Mouse (Mus musculus): Measurements from ENCODE around the gene Ms4a5. TPM values are rescaled to one million over a fixed set of nuclear protein-coding genes. Genes with fewer than 3 reads are reported as not detected.

Gene Ms4a5
- not detected in 2 replicates for polyA plus RNA-seq (2015; fragmentation: Nextera tagmentation; extraction: Ambion mirVana)

DNA sequence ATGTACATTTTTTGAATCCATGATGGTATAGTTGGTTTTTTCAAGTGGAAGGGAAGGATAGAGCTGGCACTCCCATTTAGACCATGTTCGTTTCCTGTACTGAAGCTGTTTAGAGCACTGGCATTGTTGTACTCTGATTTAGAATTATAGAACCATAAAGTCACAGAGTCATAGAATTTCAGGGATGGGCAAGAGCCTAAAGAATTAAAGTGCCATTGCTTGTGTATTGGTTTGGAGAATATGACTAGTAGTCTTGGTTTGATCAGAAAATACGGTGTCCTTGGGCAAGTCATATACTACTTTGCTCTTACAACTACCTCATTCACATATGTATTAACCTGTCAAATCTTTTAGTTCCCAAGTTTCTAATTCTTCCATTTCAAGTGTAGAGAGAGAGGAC is at the start of gene Ms4a5:
Gene Ms4a5, minus strand, starts transcription at position 101 of the 400 bp plus-strand sequence.

GRCm38 (mm10) chr19:11314354-11314753 is 30.7 kb upstream of the Ms4a5 start, which contains the start of gene Ms4a14:
TSS of gene Ms4a14 (minus strand) at chr19:11314454.

DNA sequence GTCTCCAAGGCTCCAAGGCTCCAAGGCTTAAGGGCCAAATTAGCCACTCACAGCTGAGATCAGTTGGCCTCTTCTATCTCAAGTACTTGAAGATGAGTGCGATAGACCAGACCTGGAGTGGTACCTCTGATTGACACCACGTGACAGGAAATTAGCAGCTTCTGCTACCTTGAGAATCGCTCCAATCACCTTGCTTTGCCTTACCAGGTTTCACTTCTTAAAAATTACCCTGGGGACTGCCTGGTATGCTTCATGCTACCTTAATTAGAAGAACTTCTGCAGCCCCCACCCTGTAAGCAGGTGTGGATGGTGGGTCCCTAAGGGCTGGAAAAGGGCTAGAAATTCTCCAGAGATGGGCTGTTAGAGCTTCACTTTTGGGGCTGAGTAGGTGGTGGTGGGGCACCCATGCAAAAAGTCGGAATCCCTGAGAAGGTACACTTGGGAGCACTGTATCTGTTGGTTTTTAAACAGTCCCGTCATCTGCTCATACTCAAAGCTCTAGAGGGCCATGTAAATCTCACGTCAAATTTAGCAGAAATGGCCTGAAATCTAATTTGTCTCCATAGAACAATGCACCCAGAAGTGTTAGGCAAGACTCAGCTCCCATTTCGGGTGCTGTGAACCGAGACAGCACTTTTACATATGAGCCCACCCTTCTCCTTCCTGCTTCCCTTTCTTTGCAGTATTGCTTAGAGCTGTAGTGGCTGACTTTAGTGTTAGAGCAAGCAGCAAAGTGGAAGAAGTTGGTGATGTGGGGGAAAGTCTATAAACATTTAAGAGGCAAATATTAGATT is 17.4 kb downstream of the Ms4a5 start, which contains the start of gene Ms4a1:
Gene Ms4a1, minus strand, starts transcription at position 190 of the 794 bp plus-strand sequence.

GRCm38 (mm10) chr19:11232348-11232747 is 51.3 kb downstream of the Ms4a5 start, which contains the start of gene Ms4a12:
TSS of gene Ms4a12 (minus strand) at chr19:11232448.

Other genes with a start within 250 kb of the Ms4a5 start
- gene Ms4a8a, start 202.8 kb downstream of the Ms4a5 start, polyA plus RNA-seq (2015; fragmentation: Nextera tagmentation; extraction: Ambion mirVana) = 0.87 and 8.1 TPM in 2 replicates
- not detected in 2 replicates for gene 1700017D01Rik, start 153.0 kb downstream of the Ms4a5 start, polyA plus RNA-seq (2015; fragmentation: Nextera tagmentation; extraction: Ambion mirVana)
- gene 1700025F22Rik, start 118.6 kb downstream of the Ms4a5 start, polyA plus RNA-seq (2015; fragmentation: Nextera tagmentation; extraction: Ambion mirVana) = not detected in 2 replicates
- not detected in 2 replicates for gene Ms4a13, start 87.1 kb downstream of the Ms4a5 start, polyA plus RNA-seq (2015; fragmentation: Nextera tagmentation; extraction: Ambion mirVana)
- gene Ms4a12, start 51.4 kb downstream of the Ms4a5 start, polyA plus RNA-seq (2015; fragmentation: Nextera tagmentation; extraction: Ambion mirVana) = not detected in 2 replicates
- 0.06 and 0.10 TPM in 2 replicates for gene Ms4a1, start 17.6 kb downstream of the Ms4a5 start, polyA plus RNA-seq (2015; fragmentation: Nextera tagmentation; extraction: Ambion mirVana)
- gene Ms4a14, start 30.6 kb upstream of the Ms4a5 start, polyA plus RNA-seq (2015; fragmentation: Nextera tagmentation; extraction: Ambion mirVana) = 0.06 and 0.08 TPM in 2 replicates
- 9.4 and 14.2 TPM in 2 replicates for gene Ms4a7, start 52.3 kb upstream of the Ms4a5 start, polyA plus RNA-seq (2015; fragmentation: Nextera tagmentation; extraction: Ambion mirVana)
- gene Ms4a4a, start 91.7 kb upstream of the Ms4a5 start, polyA plus RNA-seq (2015; fragmentation: Nextera tagmentation; extraction: Ambion mirVana) = 11.4 and 16.9 TPM in 2 replicates
- gene Ms4a4c, start 120.9 kb upstream of the Ms4a5 start, polyA plus RNA-seq (2015; fragmentation: Nextera tagmentation; extraction: Ambion mirVana) = 0.64 and 1.1 TPM in 2 replicates
- 0.28 TPM in 1 of 2 replicates, not detected in the other for gene Ms4a4b, start 159.7 kb upstream of the Ms4a5 start, polyA plus RNA-seq (2015; fragmentation: Nextera tagmentation; extraction: Ambion mirVana)
- 15.8 and 18.6 TPM in 2 replicates for gene Ms4a6c, start 185.5 kb upstream of the Ms4a5 start, polyA plus RNA-seq (2015; fragmentation: Nextera tagmentation; extraction: Ambion mirVana)
- gene Gm8369, start 202.1 kb upstream of the Ms4a5 start, polyA plus RNA-seq (2015; fragmentation: Nextera tagmentation; extraction: Ambion mirVana) = 0.30 TPM in 1 of 2 replicates, not detected in the other
- gene Ms4a6b, start 232.6 kb upstream of the Ms4a5 start, polyA plus RNA-seq (2015; fragmentation: Nextera tagmentation; extraction: Ambion mirVana) = 8.9 and 10.9 TPM in 2 replicates